Mouse (Mus musculus) lung, embryonic 16.5 days (tissue): ENCODE results near the gene Ldlrad3. TPM values are rescaled to one million over a fixed set of nuclear protein-coding genes. Genes with fewer than 3 reads are reported as not detected.

Experiments used
- ATAC-seq: fragments of 200-750 bp; cut with Nextera tagmentation; 2 replicates; pipeline ENCODE4 v1.8.0; 2017; ENCODE audit warnings: low read depth, mild to moderate bottlenecking, moderate library complexity
- H3K27ac ChIP-seq: fragments of 300-500 bp; sonication (generic); 2 replicates; pipeline ENCODE4 v1.5.1; 2014; ENCODE audit warnings: mild to moderate bottlenecking, control low read depth, low read length
- H3K27me3 ChIP-seq: fragments of 300-500 bp; sonication (generic); 2 replicates; pipeline ENCODE4 v1.6.1; 2014; ENCODE audit warnings: low read depth, low read length, mixed read lengths; ENCODE audit not compliant: control insufficient read depth, insufficient read depth
- H3K36me3 ChIP-seq: fragments of 300-500 bp; sonication (generic); 2 replicates; pipeline ENCODE4 v1.6.1; 2014; ENCODE audit warnings: low read length; ENCODE audit not compliant: control insufficient read depth, insufficient read depth
- H3K4me1 ChIP-seq: fragments of 300-500 bp; sonication (generic); replicated peaks from 2 replicates; pipeline ENCODE4 v1.6.1; 2014; ENCODE audit warnings: low read length, mixed read lengths; ENCODE audit not compliant: control insufficient read depth, insufficient read depth
- H3K4me2 ChIP-seq: fragments of 300-500 bp; sonication (generic); 2 replicates; pipeline ENCODE4 v1.6.1; 2014; ENCODE audit warnings: low read depth, low read length, control low read depth
- H3K4me3 ChIP-seq: fragments of 300-500 bp; sonication (generic); 2 replicates; pipeline ENCODE4 v1.5.1; 2014; ENCODE audit warnings: mild to moderate bottlenecking, low read length, control low read depth
- H3K9ac ChIP-seq: fragments of 300-500 bp; sonication (generic); 2 replicates; pipeline ENCODE4 v1.6.1; 2014; ENCODE audit warnings: low read length, control low read depth
- H3K9me3 ChIP-seq: fragments of 300-500 bp; sonication (generic); 2 replicates; pipeline ENCODE4 v1.6.1; 2016; ENCODE audit warnings: low read length; ENCODE audit not compliant: control insufficient read depth
- WGBS: fragments of 180-500 bp; shearing (Covaris S2); extraction: QIAGEN DNeasy Blood & Tissue Kit; methylation state at CpG from one replicate; pipeline ENCODE4 v1.1.7; 2014; 5-methylcytosine and 5-hydroxymethylcytosine counted together
- polyA plus RNA-seq: library from polyadenylated mRNA; unstranded; fragments of >200 nt; fragmentation: Nextera tagmentation; extraction: Ambion mirVana; gene quantifications from 2 replicates; pipeline ENCODE4 v1.2.1, GENCODE M21; 2015

The Ldlrad3 gene
- polyA plus RNA-seq, 1 experiment from 2014 or later = 50.0 TPM

DNA sequence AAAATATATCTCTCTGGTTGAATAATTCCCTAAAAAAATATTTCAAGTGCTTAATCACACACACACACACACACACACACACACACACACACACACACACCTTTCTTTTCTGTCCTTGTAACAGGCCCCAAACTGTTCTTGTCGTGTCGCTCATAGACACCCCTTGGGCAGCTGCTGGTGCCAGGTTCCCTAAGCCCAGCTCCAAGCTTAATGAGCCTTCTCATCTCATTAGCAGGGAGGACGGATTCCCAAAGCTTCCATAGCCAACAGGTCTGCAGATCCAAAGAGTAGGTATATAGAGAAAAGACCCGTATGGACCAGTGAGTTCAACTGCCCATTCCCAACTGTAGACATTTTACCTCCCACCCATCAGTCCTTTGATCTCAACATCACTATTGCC, 13.7 kb downstream of the Ldlrad3 start:
- H3K27ac ChIP-seq = no peak overlapping the region
- no peak for ATAC-seq
- no peak overlapping the region for H3K4me3 ChIP-seq
- no peaks in the 10 kb centered on the region for H3K9me3 ChIP-seq
- H3K36me3 ChIP-seq = no peaks in the 10 kb centered on the region; the same call in 1 of the 2 replicates
- H3K9ac ChIP-seq = no peak overlapping the region
- H3K4me2 ChIP-seq = no peak overlapping the region
- WGBS = 92% methylated on average over 4 of the region's 4 CpGs
- no peaks in the 10 kb centered on the region for H3K27me3 ChIP-seq
- peaks cover 8% of the 10 kb centered on the region for H3K4me1 ChIP-seq

GRCm38 (mm10) chr2:102166550-102167325, 19.4 kb downstream of the Ldlrad3 start:
- Histone ChIP-seq H3K36me3 (no peaks in the 10 kb centered on the region), H3K9me3 (no peaks in the 10 kb centered on the region), H3K4me1 (peaks cover 15% of the 10 kb centered on the region), H3K4me2 (peak overlapping the region; percentile 21; the same call in 1 of the 2 replicates), H3K4me3 (no peak overlapping the region), H3K9ac (no peak overlapping the region), H3K27me3 (no peaks in the 10 kb centered on the region), H3K27ac (peak overlapping the region; percentile 44)
- ATAC-seq = peak; percentile 72
- WGBS = 31% methylated on average over 15 of the region's 15 CpGs

DNA sequence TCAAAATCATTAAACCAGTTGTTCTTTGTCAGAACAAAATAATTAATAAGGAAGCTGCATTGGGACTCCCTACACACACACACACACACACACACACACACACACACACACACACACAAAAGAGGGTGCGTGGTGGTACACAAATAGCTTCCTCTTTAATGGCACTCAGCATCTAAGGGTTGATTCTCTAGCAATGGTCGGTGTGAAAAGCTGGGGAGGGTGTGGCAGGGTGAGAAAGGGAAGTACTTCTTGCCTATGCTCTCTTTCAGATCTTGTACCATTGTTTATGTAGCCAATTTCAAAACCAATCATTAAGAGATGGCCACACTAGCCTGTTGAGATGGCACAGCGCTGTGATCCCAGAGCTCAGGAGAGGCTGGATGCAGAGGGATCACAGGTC, 23.1 kb downstream of the Ldlrad3 start:
- no peak for ATAC-seq
- 75% methylated on average over 3 of the region's 3 CpGs for WGBS
- no peak overlapping the region for H3K4me2 ChIP-seq

GRCm38 (mm10) chr2:102157555-102157954, 28.6 kb downstream of the Ldlrad3 start:
- Histone ChIP-seq H3K9me3 (no peaks in the 10 kb centered on the region), H3K27ac (no peak overlapping the region), H3K4me2 (no peak overlapping the region), H3K9ac (no peak overlapping the region), H3K36me3 (no peaks in the 10 kb centered on the region), H3K27me3 (no peaks in the 10 kb centered on the region), H3K4me1 (peaks cover 29% of the 10 kb centered on the region), H3K4me3 (no peak overlapping the region)
- 89% methylated on average over 3 of the region's 3 CpGs for WGBS
- no peak for ATAC-seq

More for the DNA sequence above, 23.1 kb downstream of the Ldlrad3 start:
- no peak overlapping the region for H3K27ac ChIP-seq
- no peak overlapping the region for H3K4me3 ChIP-seq
- H3K27me3 ChIP-seq = no peaks in the 10 kb centered on the region
- no peaks in the 10 kb centered on the region for H3K9me3 ChIP-seq
- H3K36me3 ChIP-seq = no peaks in the 10 kb centered on the region
- peaks cover 15% of the 10 kb centered on the region for H3K4me1 ChIP-seq
- no peak overlapping the region for H3K9ac ChIP-seq

GRCm38 (mm10) chr2:102157010-102157409, 29.2 kb downstream of the Ldlrad3 start:
- H3K4me2 ChIP-seq = no peak overlapping the region
- no peaks in the 10 kb centered on the region for H3K36me3 ChIP-seq
- WGBS = 59% methylated on average over 9 of the region's 9 CpGs
- H3K9ac ChIP-seq = no peak overlapping the region
- H3K4me1 ChIP-seq = peaks cover 29% of the 10 kb centered on the region
- no peak for ATAC-seq
- H3K27ac ChIP-seq = no peak overlapping the region
- no peaks in the 10 kb centered on the region for H3K27me3 ChIP-seq
- H3K9me3 ChIP-seq = no peaks in the 10 kb centered on the region
- no peak overlapping the region for H3K4me3 ChIP-seq

- ATAC-seq = 0 out of 2 replicates have a peak, but pooled peaks have one; percentile 13
- no peaks in the 10 kb centered on the region for H3K27me3 ChIP-seq
- no peak overlapping the region for H3K4me3 ChIP-seq
- no peaks in the 10 kb centered on the region for H3K36me3 ChIP-seq
- 24% methylated on average over 9 of the region's 9 CpGs for WGBS
- no peaks in the 10 kb centered on the region for H3K9me3 ChIP-seq
- H3K4me2 ChIP-seq = no peak overlapping the region
- H3K4me1 ChIP-seq = peaks cover 31% of the 10 kb centered on the region
- no peak overlapping the region for H3K9ac ChIP-seq
- no peak overlapping the region for H3K27ac ChIP-seq
Observed at GRCm38 (mm10) chr2:102156460-102156859, 29.7 kb downstream of the Ldlrad3 start.

GRCm38 (mm10) chr2:102155306-102156015, 30.7 kb downstream of the Ldlrad3 start:
- Histone ChIP-seq H3K27me3 (no peaks in the 10 kb centered on the region), H3K4me2 (no peak overlapping the region), H3K9ac (no peak overlapping the region), H3K9me3 (no peaks in the 10 kb centered on the region), H3K4me3 (no peak overlapping the region), H3K27ac (no peak overlapping the region), H3K4me1 (peaks cover 34% of the 10 kb centered on the region), H3K36me3 (no peaks in the 10 kb centered on the region)
- ATAC-seq = no peak
- WGBS = 46% methylated on average over 5 of the region's 5 CpGs

GRCm38 (mm10) chr2:102154771-102155211, 31.4 kb downstream of the Ldlrad3 start:
- H3K9me3 ChIP-seq = no peaks in the 10 kb centered on the region
- peak overlapping the region; percentile 39 for H3K27ac ChIP-seq
- no peaks in the 10 kb centered on the region for H3K27me3 ChIP-seq
- ATAC-seq = peak; percentile 59
- no peak overlapping the region for H3K4me2 ChIP-seq
- WGBS = 18% methylated on average over 6 of the region's 6 CpGs
- H3K36me3 ChIP-seq = no peaks in the 10 kb centered on the region
- H3K4me1 ChIP-seq = peaks cover 34% of the 10 kb centered on the region
- no peak overlapping the region for H3K9ac ChIP-seq
- no peak overlapping the region for H3K4me3 ChIP-seq

- peak; percentile 8; the same call in 1 of the 2 replicates for ATAC-seq
- Histone ChIP-seq H3K9ac (no peak overlapping the region), H3K4me1 (peaks cover 34% of the 10 kb centered on the region), H3K27ac (peak overlapping the region; percentile 39), H3K4me2 (no peak overlapping the region), H3K27me3 (no peaks in the 10 kb centered on the region), H3K36me3 (no peaks in the 10 kb centered on the region), H3K4me3 (no peak overlapping the region), H3K9me3 (no peaks in the 10 kb centered on the region)
- WGBS = 55% methylated on average over 4 of the region's 4 CpGs
Observed at GRCm38 (mm10) chr2:102154328-102154727, 31.9 kb downstream of the Ldlrad3 start.
